Mouse (Mus musculus): ENCODE results near the gene Abhd17b.

Abhd17b gene

GRCm38 (mm10) chr19:21731887-21732286 lies 78.9 kb downstream of the Abhd17b start:
- no peak for DNase-seq (ENCODE audit: low read depth)

DNA sequence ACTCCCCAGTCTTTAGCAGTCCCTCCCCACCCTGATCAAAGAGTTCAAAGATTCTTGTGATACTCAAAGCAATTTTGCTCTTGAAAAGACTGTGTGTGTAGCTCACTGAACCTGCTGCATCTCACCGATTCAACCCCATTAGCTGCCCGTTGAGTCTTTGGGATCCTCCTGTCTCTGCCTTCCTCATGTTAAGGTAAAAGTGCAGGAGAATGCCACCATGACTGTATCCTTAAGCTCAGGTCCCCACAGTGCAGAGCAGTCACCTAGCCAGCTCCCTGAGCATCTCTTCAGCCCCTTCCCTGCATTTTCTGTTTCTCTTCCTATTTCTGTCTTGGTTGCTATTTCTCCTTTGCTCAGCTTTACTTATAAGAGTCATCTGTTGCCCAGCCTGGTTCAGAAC lies 80.2 kb downstream of the Abhd17b start:
- DNase-seq (ENCODE audit: low read depth) = no peak

DNA sequence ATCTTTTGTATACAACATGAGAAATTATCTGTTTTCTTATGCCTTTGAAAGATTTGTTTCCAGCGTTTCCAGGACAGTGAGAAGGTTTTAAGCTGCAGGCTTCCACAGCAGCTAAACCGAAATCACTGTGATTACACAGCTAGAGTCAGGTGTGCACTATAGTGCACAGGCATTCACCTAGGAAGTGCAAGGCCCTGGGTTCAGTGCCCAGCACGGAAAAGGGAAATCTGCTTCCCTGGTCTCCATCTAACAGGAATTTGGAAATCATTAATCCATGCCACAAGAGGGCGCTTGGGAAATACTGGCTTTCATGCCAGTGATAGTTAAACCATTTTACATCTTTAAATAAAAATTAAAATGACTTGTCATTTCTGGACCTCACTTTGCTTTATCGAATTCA lies 81.1 kb downstream of the Abhd17b start:
- DNase-seq (ENCODE audit: low read depth) = no peak

All from fibroblast of lung, adult 2 months (primary cell).